Mouse (Mus musculus): ENCODE results near the gene Rtel1. TPM values are rescaled to one million over a fixed set of nuclear protein-coding genes. Genes with fewer than 3 reads are reported as not detected.
A peak's percentile ranks its signal among the peaks of the same experiment; 100 is the strongest.

Rtel1 gene
- polyA plus RNA-seq, 1 experiment = 24.7 TPM

GRCm38 (mm10) chr2:181386663-181387210, 67.2 kb downstream of the Rtel1 start:
- Histone ChIP-seq H3K4me3 (ENCODE audit: low read depth, low read length) (no peak overlapping the region), H3K36me3 (ENCODE audit: control insufficient read depth, insufficient read depth, low read length) (peaks cover 32% of the 10 kb centered on the region), H3K27ac (ENCODE audit: insufficient read depth, low read depth, low read length) (no peak overlapping the region), H3K4me1 (ENCODE audit: control insufficient read depth, insufficient read depth, insufficient read length, low read length) (no peaks in the 10 kb centered on the region), H3K27me3 (ENCODE audit: control insufficient read depth, insufficient read depth, low read length) (no peaks in the 10 kb centered on the region)
- 83% methylated on average over 4 of the region's 4 CpGs for WGBS
- TF ChIP-seq CTCF (IDR thresholded peaks at IDR 0.05; ENCODE audit: extremely low read depth, insufficient read length, insufficient replicate concordance, low read depth, low read length) (no peak), POLR2A (IDR thresholded peaks at IDR 0.05; ENCODE audit: low read depth, low read length) (no peak)

GRCm38 (mm10) chr2:181390136-181390870, 70.8 kb downstream of the Rtel1 start:
- Histone ChIP-seq H3K27ac (ENCODE audit: insufficient read depth, low read depth, low read length) (no peak overlapping the region), H3K27me3 (ENCODE audit: control insufficient read depth, insufficient read depth, low read length) (no peaks in the 10 kb centered on the region), H3K36me3 (ENCODE audit: control insufficient read depth, insufficient read depth, low read length) (peaks cover 6% of the 10 kb centered on the region; the same call in 1 of the 2 replicates), H3K4me1 (ENCODE audit: control insufficient read depth, insufficient read depth, insufficient read length, low read length) (no peaks in the 10 kb centered on the region), H3K4me3 (ENCODE audit: low read depth, low read length) (no peak overlapping the region)
- WGBS = 74% methylated on average over 4 of the region's 4 CpGs
- TF ChIP-seq POLR2A (IDR thresholded peaks at IDR 0.05; ENCODE audit: low read depth, low read length) (no peak), CTCF (IDR thresholded peaks at IDR 0.05; ENCODE audit: extremely low read depth, insufficient read length, insufficient replicate concordance, low read depth, low read length) (no peak)

DNA sequence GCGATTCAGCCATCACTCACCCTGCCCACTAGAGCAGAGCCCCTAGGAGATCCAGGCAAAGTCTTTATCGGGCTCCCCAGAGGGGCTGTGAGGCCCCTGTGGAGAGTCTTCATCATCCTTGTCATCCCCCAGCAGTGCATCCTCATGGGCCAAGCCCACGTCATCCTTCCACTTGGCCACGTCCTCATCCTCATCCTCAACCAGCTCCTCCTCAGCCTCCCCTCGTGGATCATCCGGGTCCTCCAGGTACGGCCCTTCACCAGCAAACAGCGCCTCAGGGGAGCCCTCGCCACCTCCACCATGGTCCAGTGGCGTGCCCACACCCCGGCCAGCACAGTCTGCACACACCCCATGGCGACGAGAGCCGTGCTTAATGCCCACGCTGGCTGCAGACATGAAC, 71.5 kb downstream of the Rtel1 start:
- no peaks in the 10 kb centered on the region for H3K27me3 ChIP-seq (ENCODE audit: control insufficient read depth, insufficient read depth, low read length)
- TF ChIP-seq CTCF (IDR thresholded peaks at IDR 0.05; ENCODE audit: extremely low read depth, insufficient read length, insufficient replicate concordance, low read depth, low read length) (no peak), POLR2A (IDR thresholded peaks at IDR 0.05; ENCODE audit: low read depth, low read length) (no peak)
- H3K4me3 ChIP-seq (ENCODE audit: low read depth, low read length) = no peak overlapping the region
- H3K36me3 ChIP-seq (ENCODE audit: control insufficient read depth, insufficient read depth, low read length) = peaks cover 1% of the 10 kb centered on the region; the same call in 1 of the 2 replicates
- H3K4me1 ChIP-seq (ENCODE audit: control insufficient read depth, insufficient read depth, insufficient read length, low read length) = no peaks in the 10 kb centered on the region
- WGBS = 91% methylated on average over 15 of the region's 15 CpGs
- no peak overlapping the region for H3K27ac ChIP-seq (ENCODE audit: insufficient read depth, low read depth, low read length)

DNA sequence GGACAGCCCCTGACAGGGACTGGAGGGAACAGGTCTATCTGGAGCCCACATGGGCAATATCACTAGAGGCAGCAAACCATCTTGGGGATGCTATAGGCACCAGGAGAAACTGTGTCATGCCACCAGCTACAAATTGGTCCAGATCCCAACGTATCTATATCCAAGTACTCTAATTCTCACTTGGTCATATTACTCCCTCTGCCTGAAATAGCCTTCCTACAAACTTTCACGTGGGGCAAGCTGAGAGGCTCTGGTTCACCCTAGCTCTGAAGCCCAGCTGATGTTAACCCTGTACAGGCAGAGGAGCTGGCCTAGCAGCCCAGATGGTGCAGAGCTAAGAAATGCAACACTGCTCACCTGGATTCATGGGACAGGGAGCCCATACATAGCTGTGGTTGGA, 72.0 kb downstream of the Rtel1 start:
- Histone ChIP-seq H3K27me3 (ENCODE audit: control insufficient read depth, insufficient read depth, low read length) (no peaks in the 10 kb centered on the region), H3K36me3 (ENCODE audit: control insufficient read depth, insufficient read depth, low read length) (no peaks in the 10 kb centered on the region), H3K4me3 (ENCODE audit: low read depth, low read length) (no peak overlapping the region), H3K4me1 (ENCODE audit: control insufficient read depth, insufficient read depth, insufficient read length, low read length) (no peaks in the 10 kb centered on the region), H3K27ac (ENCODE audit: insufficient read depth, low read depth, low read length) (no peak overlapping the region)
- TF ChIP-seq POLR2A (IDR thresholded peaks at IDR 0.05; ENCODE audit: low read depth, low read length) (no peak), CTCF (IDR thresholded peaks at IDR 0.05; ENCODE audit: extremely low read depth, insufficient read length, insufficient replicate concordance, low read depth, low read length) (no peak)
- 62% methylated on average over 2 of the region's 2 CpGs for WGBS

DNA sequence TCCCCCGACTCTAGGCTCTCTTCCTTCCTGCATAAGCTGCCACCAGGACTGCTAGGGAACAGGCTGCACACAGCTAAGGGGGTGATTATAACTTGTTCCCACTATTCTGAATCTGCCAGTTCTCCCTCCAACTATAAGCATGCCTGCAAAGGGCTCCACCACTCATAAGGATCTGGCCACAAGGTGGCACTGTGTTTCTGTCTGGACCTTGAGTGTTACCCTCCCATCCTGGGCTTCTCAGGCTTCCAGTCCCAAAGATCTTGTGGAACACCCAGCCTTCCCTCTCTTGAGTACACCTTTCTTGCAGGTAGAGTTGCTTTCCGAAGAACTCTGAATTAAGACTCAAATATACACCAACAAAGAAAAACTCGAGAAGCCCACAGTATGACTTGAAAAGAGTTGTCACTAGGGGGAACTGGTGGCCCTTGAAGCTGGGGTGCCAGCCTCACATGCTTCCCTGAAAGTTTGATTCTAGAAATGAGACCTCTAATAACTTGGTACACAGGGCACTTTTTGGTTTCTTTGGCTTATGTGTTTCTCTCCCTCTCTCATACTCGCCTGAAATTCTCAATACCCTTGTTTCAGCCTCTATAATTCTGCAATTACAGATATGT, 73.2 kb downstream of the Rtel1 start:
- Histone ChIP-seq H3K4me3 (ENCODE audit: low read depth, low read length) (no peak overlapping the region), H3K27ac (ENCODE audit: insufficient read depth, low read depth, low read length) (no peak overlapping the region), H3K4me1 (ENCODE audit: control insufficient read depth, insufficient read depth, insufficient read length, low read length) (no peaks in the 10 kb centered on the region), H3K36me3 (ENCODE audit: control insufficient read depth, insufficient read depth, low read length) (no peaks in the 10 kb centered on the region), H3K27me3 (ENCODE audit: control insufficient read depth, insufficient read depth, low read length) (no peaks in the 10 kb centered on the region)
- WGBS = 32% methylated on average over 4 of the region's 4 CpGs
- TF ChIP-seq CTCF (IDR thresholded peaks at IDR 0.05; ENCODE audit: extremely low read depth, insufficient read length, insufficient replicate concordance, low read depth, low read length) = peak; percentile 89; the same call in 1 of the 2 replicates
- no peak for TF ChIP-seq POLR2A (IDR thresholded peaks at IDR 0.05; ENCODE audit: low read depth, low read length)

- WGBS = 95% methylated on average over 3 of the region's 3 CpGs
- no peaks in the 10 kb centered on the region for H3K36me3 ChIP-seq (ENCODE audit: control insufficient read depth, insufficient read depth, low read length)
- no peaks in the 10 kb centered on the region for H3K4me1 ChIP-seq (ENCODE audit: control insufficient read depth, insufficient read depth, insufficient read length, low read length)
- no peaks in the 10 kb centered on the region for H3K27me3 ChIP-seq (ENCODE audit: control insufficient read depth, insufficient read depth, low read length)
- TF ChIP-seq POLR2A (IDR thresholded peaks at IDR 0.05; ENCODE audit: low read depth, low read length) (no peak), CTCF (IDR thresholded peaks at IDR 0.05; ENCODE audit: extremely low read depth, insufficient read length, insufficient replicate concordance, low read depth, low read length) (no peak)
- no peak overlapping the region for H3K27ac ChIP-seq (ENCODE audit: insufficient read depth, low read depth, low read length)
- no peak overlapping the region for H3K4me3 ChIP-seq (ENCODE audit: low read depth, low read length)
Measured at GRCm38 (mm10) chr2:181394086-181394485, 74.5 kb downstream of the Rtel1 start.

GRCm38 (mm10) chr2:181397207-181397761, 77.7 kb downstream of the Rtel1 start:
- 64% methylated on average over 5 of the region's 5 CpGs for WGBS

More at GRCm38 (mm10) chr2:181397207-181397761, 77.7 kb downstream of the Rtel1 start:
- H3K36me3 ChIP-seq (ENCODE audit: control insufficient read depth, insufficient read depth, low read length) = no peaks in the 10 kb centered on the region
- no peaks in the 10 kb centered on the region for H3K4me1 ChIP-seq (ENCODE audit: control insufficient read depth, insufficient read depth, insufficient read length, low read length)
- H3K27me3 ChIP-seq (ENCODE audit: control insufficient read depth, insufficient read depth, low read length) = no peaks in the 10 kb centered on the region; the same call in 1 of the 2 replicates
- TF ChIP-seq POLR2A (IDR thresholded peaks at IDR 0.05; ENCODE audit: low read depth, low read length) (no peak), CTCF (IDR thresholded peaks at IDR 0.05; ENCODE audit: extremely low read depth, insufficient read length, insufficient replicate concordance, low read depth, low read length) (no peak)
- H3K4me3 ChIP-seq (ENCODE audit: low read depth, low read length) = no peak overlapping the region
- H3K27ac ChIP-seq (ENCODE audit: insufficient read depth, low read depth, low read length) = no peak overlapping the region
